Mouse (Mus musculus) spleen, adult 12 weeks (tissue): ENCODE measurements at regions not wholly inside any gene's neighbourhood (a gene's known extent, or its start where the extent isn't known, plus 50 kb on each side); places are given as distances from the start of the nearest gene placed in this dataset.
"Not testable (repeated sequence)": the region's sequence is repeated elsewhere in the genome, so short reads cannot be mapped to it uniquely, and the experiment has no call there.

Experiments
- DNase-seq: peaks from one replicate; pipeline ENCODE4 v3.0.0; 2022; ENCODE audit warnings: low spot score

DNA sequence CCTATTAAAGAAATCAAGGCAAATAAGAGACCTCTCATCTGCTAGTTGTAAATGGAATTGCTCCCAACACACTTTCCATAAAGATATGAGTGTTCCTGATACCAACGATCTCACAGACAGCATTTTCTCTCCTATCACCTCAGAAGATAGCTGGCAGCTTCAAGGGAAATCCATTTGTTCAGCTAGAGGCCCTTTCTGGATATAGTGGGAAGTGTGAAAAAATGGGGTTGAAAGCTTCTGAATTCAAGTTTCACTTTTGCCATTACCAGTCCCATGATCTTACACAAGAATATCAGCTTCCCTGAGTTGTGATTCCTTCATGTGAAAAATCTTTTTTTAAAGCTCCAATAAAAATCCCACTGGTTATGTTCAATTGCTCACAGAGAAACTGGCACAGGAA lies 369.1 kb upstream of the Zfp703 start:
- DNase-seq = no peak

DNA sequence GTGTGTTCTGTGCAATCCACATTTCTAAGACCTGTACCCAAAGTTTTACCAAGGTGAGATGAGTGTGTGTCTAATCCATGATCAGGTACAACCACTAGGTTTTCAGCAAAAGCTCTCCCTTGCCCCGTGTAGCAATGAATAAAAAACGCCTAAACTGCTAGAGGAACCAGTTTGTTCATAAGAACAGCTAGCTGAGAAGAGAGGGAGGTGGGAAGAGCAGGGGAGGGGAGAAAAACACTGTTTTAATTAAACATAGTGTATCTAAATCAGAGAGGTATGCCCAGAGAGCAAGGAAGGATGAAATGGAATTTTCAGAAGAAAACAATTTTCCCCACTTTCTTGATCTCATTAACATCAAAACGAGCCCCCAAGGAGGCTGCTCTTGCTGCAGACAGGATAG lies 368.5 kb upstream of the Zfp703 start:
- no peak for DNase-seq

- DNase-seq = no peak
Measured at GRCm38 (mm10) chr8:26612153-26612552, 365.0 kb upstream of the Zfp703 start.

GRCm38 (mm10) chr8:26622311-26623052 lies 354.6 kb upstream of the Zfp703 start:
- no peak for DNase-seq

DNA sequence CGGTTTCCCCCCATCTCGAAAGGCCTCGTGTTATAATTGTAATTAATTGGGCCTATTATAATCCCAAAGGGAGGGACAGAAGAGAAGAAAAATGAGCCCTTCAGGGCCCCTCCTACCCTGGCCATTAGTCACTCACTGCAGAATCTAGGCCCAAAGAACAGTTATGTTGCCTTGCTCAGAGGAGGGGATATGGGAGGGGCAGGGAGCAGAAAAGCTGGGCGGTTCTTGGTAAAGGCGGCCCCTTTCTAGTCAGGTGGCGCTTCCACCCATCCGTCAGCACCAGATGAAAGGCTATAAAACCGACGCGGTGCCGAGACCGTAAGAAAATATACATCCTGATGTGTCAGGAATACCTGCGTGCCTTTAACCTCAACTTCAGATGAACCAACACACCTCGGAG lies 350.9 kb upstream of the Zfp703 start:
- DNase-seq = no peak

GRCm38 (mm10) chr8:26626651-26627077 lies 350.5 kb upstream of the Zfp703 start:
- no peak for DNase-seq

- DNase-seq = no peak
Measured at GRCm38 (mm10) chr8:26627191-26627891, 349.8 kb upstream of the Zfp703 start.

GRCm38 (mm10) chr8:26630544-26630943 lies 346.6 kb upstream of the Zfp703 start:
- DNase-seq = no peak

DNA sequence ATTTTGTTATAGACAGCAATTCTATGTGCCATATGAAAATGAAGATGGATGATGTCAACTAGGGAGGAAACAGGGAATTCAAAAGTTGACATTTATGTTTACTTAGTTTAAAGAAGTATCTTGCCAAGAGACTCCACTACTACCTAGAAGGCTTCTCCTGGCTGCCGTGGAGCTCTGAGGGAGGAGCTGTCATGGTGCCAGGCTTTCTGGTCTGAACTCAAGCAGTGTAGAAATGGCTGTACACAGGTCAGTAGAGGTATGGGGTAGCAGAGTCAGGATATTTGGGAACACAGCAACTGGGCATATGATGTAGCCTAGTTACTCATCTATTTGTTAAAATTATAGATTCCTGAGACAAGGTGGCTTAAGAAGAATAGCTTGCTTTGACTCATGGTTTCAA lies 341.4 kb upstream of the Zfp703 start:
- DNase-seq = no peak

DNA sequence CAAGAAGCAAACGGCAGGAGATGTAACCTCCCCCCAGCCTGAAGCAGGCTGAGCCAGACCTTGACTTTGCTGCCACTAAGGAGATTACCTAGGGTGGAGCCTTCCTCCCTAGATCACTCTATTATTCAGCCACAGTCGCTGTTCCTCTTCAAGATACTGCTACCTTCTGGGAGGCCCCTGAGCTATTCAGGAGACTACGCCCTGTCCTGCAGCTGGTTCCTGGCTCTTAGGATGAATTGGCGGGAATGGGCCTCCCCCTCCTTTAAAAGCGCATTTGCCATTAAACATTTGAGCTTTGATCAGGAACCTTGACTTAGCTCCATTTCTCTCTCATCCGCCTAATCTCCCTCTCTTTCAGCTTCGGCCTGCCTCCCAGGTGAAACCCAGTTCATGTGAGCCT lies 331.8 kb upstream of the Zfp703 start:
- not testable (repeated sequence) for DNase-seq

DNA sequence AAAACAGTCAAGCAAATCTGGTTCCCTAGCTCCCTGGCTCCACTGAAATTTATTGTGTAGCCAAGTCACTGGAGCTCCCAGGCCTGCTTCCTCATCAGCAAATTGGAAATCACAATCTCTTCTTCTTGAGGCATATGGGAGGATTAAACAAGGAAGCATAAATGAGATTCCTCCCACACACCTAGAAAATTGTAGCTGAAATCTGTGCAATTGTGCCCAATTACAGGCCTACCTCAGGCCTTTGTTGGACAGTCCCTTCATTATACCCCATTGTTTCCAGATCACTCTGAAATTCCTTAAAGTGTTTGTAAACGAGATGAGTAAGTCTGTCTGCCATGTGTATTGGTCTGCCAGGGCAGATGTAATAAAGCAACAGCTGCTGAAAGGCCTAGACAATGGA lies 326.8 kb upstream of the Zfp703 start:
- no peak for DNase-seq

GRCm38 (mm10) chr8:26655897-26656296 lies 321.2 kb upstream of the Zfp703 start:
- no peak for DNase-seq

DNA sequence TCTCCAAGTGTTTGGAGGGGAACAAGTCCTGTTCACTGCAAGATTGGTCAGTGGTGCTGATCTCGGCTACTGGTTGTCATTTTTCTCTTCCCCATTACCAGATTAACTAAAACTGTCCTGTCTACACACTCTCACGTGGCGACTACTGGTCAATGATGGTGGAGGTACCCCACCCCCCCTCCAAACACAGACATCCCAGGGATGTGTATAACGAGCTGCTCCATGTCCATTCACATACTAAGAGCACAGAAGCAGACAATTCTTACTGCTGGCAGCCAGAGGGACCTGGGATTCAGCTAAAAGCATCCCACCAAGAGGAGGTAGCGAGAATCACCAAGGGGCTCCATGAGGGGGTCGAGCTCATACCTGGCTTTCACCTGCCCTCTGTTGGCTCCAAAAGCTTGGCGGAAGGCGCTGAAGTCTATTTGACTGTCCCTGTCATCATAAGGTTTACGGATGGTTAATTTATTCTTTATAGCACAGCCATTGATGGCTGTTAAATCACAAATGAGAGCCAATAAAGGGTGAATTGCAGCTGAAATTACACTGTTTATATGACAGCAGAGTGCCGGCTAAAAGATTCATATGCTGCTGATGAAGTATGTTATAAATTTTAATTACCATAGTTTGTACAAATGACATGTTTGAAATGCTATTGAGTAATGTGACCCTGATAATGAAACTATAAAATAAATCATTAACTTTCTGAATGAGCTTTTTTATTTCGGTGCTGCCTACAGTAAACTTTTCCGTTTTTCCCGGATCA lies 320.6 kb upstream of the Zfp703 start:
- DNase-seq = no peak

GRCm38 (mm10) chr8:26659381-26659780 lies 317.7 kb upstream of the Zfp703 start:
- DNase-seq = no peak

- DNase-seq = no peak
Measured at GRCm38 (mm10) chr8:26669541-26669940, 307.6 kb upstream of the Zfp703 start.

DNA sequence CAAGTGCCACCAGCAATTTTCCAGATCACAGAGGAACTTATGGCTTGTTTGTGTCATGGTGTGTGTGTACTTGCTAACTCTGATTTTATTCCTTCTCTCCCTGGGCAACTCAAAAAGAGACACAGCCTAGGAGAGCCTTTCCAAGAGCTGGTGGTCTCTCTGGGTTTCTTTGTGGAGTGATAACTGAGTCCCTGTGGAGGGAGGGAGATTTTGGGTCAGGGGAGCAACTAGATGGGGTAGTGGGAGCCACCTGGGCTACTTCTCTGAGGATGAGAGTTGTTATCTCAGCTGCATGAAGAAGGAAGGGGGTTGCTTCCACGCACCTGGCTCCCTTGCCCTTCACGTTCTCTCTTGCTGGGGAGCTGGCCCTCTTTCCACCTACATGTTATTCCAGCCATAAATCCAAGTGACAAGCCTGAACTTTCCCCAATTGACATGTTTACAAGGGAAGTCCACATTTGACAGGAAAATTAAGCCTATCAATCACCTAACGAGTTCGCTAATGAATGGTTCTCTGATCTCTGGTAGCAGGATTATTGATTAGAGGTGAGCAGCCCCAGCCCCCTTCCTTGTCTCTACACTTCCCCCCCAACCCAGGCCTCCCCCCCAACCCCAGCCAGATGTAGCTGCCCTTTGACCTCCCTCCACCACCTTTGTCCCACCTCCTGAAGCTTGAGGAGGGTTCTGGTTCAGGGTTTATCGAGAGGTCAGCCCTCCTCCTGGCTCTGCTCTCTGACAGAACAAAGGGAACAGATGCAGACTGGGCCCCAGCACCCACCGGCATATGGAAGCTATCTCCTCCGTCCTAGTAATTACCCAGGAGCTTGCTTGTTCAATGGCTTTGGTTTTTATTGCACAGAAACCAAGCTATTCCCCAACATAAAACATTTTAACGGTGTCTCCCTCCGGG lies 304.4 kb upstream of the Zfp703 start:
- no peak for DNase-seq

- DNase-seq = no peak
Measured at GRCm38 (mm10) chr8:26677584-26678138, 299.5 kb upstream of the Zfp703 start.

DNA sequence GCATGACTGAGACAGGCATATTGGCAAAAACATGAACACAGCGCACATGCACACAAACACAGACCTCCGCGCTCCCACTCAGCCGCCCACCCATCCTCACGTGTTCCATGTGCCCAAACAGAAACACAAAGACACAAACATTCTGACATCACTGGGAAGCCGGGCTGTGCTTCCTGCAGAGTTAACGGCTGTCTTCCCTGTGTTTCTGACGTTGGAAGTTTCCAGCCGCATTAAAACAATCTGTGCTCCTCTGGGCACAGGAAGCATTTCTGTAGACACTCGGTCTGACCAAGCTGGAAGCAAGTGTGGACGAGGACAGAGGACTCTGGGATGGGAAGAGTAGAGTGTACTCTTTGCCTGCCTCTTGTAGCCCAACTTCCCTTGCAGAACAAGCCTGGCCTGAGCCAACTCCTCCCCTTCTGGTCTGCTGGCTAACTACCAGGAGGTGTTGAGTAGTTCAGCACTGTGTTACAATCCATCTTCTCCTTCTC lies 296.2 kb upstream of the Zfp703 start:
- no peak for DNase-seq

GRCm38 (mm10) chr8:26687146-26687545 lies 290.0 kb upstream of the Zfp703 start:
- no peak for DNase-seq

GRCm38 (mm10) chr8:26688035-26688434 lies 289.1 kb upstream of the Zfp703 start:
- no peak for DNase-seq

DNA sequence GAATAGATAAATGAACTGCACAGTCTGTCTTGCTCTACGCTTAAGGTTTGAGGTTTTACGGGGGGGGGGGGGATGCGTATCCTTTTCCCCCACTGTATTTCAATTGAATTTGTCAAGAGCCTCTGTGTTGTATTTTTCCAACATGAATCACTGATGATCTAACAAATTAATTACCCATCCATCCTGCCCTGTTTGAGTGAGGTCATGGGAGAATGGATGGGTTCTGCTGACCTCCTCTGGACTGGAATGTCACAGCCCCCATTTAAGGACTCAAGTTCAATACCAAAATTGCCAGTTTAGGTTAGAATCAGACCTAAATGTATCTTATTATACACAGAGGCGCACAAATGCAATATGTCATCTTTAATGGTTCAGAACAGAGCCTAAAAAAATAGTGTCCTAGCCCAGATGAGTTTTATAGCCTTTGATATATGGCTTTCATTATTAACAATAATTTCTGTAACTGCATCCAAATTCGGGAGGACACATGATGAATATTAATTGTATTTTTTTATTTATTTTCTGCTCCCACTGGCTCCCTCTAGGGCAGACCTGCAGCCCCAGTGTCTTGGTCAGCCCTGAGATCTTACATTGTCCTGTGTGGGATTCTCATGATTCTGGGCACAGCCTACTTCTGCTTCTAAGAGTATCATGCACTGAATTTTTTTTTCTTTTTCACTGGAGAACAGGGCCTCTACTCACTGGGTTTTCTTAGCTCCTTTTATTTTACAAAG lies 288.2 kb upstream of the Zfp703 start:
- DNase-seq = no peak
